Mouse (Mus musculus): ENCODE measurements around the gene Ppp1ca. TPM values are rescaled to one million over a fixed set of nuclear protein-coding genes. Genes with fewer than 3 reads are reported as not detected.

Gene Ppp1ca
- polyA plus RNA-seq, 1 experiment = 897 TPM

GRCm38 (mm10) chr19:4206971-4207370 is 15.1 kb downstream of the Ppp1ca start:
- no peaks in the 10 kb centered on the region for H3K27me3 ChIP-seq (ENCODE audit: control insufficient read depth, insufficient read depth, low read length)
- no peaks in the 10 kb centered on the region for H3K36me3 ChIP-seq (ENCODE audit: control insufficient read depth, insufficient read depth, low read length)
- H3K4me1 ChIP-seq (replicated peaks; ENCODE audit: control insufficient read depth, insufficient read depth, low read length) = peaks cover 28% of the 10 kb centered on the region
- no peak overlapping the region for H3K27ac ChIP-seq (ENCODE audit: control insufficient read depth, insufficient read depth, low read length)
- TF ChIP-seq POLR2A (IDR thresholded peaks at IDR 0.05; ENCODE audit: control insufficient read depth, extremely low read depth, insufficient read depth, low read length, poor library complexity) = no peak
- TF ChIP-seq CTCF (IDR thresholded peaks at IDR 0.05; ENCODE audit: borderline replicate concordance, control insufficient read depth, extremely low read depth, insufficient read depth, low read length, poor library complexity) = peak; percentile 95
- H3K4me3 ChIP-seq (ENCODE audit: control insufficient read depth, insufficient read depth, low read length) = no peak overlapping the region
- 15% methylated on average over 2 of the region's 2 CpGs for WGBS
- DNase-seq = peak; percentile 58

- no peak for DNase-seq
- H3K27me3 ChIP-seq (ENCODE audit: control insufficient read depth, insufficient read depth, low read length) = peaks cover 5% of the 10 kb centered on the region
- H3K36me3 ChIP-seq (ENCODE audit: control insufficient read depth, insufficient read depth, low read length) = no peaks in the 10 kb centered on the region
- peaks cover 25% of the 10 kb centered on the region for H3K4me1 ChIP-seq (replicated peaks; ENCODE audit: control insufficient read depth, insufficient read depth, low read length)
- WGBS = 79% methylated on average over 5 of the region's 5 CpGs
- no peak overlapping the region for H3K4me3 ChIP-seq (ENCODE audit: control insufficient read depth, insufficient read depth, low read length)
- TF ChIP-seq POLR2A (IDR thresholded peaks at IDR 0.05; ENCODE audit: control insufficient read depth, extremely low read depth, insufficient read depth, low read length, poor library complexity) (no peak), CTCF (IDR thresholded peaks at IDR 0.05; ENCODE audit: borderline replicate concordance, control insufficient read depth, extremely low read depth, insufficient read depth, low read length, poor library complexity) (no peak)
- H3K27ac ChIP-seq (ENCODE audit: control insufficient read depth, insufficient read depth, low read length) = no peak overlapping the region
These were observed 16.7 kb downstream of the Ppp1ca start for GRCm38 (mm10) chr19:4208563-4208962.

GRCm38 (mm10) chr19:4211891-4212588 is 20.2 kb downstream of the Ppp1ca start:
- WGBS = 84% methylated on average over 4 of the region's 4 CpGs
- Histone ChIP-seq H3K4me1 (replicated peaks; ENCODE audit: control insufficient read depth, insufficient read depth, low read length) (peaks cover 26% of the 10 kb centered on the region), H3K36me3 (ENCODE audit: control insufficient read depth, insufficient read depth, low read length) (no peaks in the 10 kb centered on the region), H3K27me3 (ENCODE audit: control insufficient read depth, insufficient read depth, low read length) (peaks cover 27% of the 10 kb centered on the region), H3K4me3 (ENCODE audit: control insufficient read depth, insufficient read depth, low read length) (no peak overlapping the region), H3K27ac (ENCODE audit: control insufficient read depth, insufficient read depth, low read length) (no peak overlapping the region)
- no peak for DNase-seq
- TF ChIP-seq CTCF (IDR thresholded peaks at IDR 0.05; ENCODE audit: borderline replicate concordance, control insufficient read depth, extremely low read depth, insufficient read depth, low read length, poor library complexity) (no peak), POLR2A (IDR thresholded peaks at IDR 0.05; ENCODE audit: control insufficient read depth, extremely low read depth, insufficient read depth, low read length, poor library complexity) (no peak)

GRCm38 (mm10) chr19:4213524-4213974 is 21.7 kb downstream of the Ppp1ca start:
- Histone ChIP-seq H3K4me3 (ENCODE audit: control insufficient read depth, insufficient read depth, low read length) (0 out of 2 replicates have a peak overlapping the region, but pooled peaks have one; percentile 64), H3K27me3 (ENCODE audit: control insufficient read depth, insufficient read depth, low read length) (peaks cover 27% of the 10 kb centered on the region), H3K36me3 (ENCODE audit: control insufficient read depth, insufficient read depth, low read length) (no peaks in the 10 kb centered on the region), H3K27ac (ENCODE audit: control insufficient read depth, insufficient read depth, low read length) (no peak overlapping the region), H3K4me1 (replicated peaks; ENCODE audit: control insufficient read depth, insufficient read depth, low read length) (peaks cover 32% of the 10 kb centered on the region)
- WGBS = 17% methylated on average over 9 of the region's 9 CpGs
- no peak for DNase-seq
- no peak for TF ChIP-seq POLR2A (IDR thresholded peaks at IDR 0.05; ENCODE audit: control insufficient read depth, extremely low read depth, insufficient read depth, low read length, poor library complexity)
- TF ChIP-seq CTCF (IDR thresholded peaks at IDR 0.05; ENCODE audit: borderline replicate concordance, control insufficient read depth, extremely low read depth, insufficient read depth, low read length, poor library complexity) = no peak

- Histone ChIP-seq H3K27me3 (ENCODE audit: control insufficient read depth, insufficient read depth, low read length) (peaks cover 27% of the 10 kb centered on the region), H3K36me3 (ENCODE audit: control insufficient read depth, insufficient read depth, low read length) (no peaks in the 10 kb centered on the region), H3K4me3 (ENCODE audit: control insufficient read depth, insufficient read depth, low read length) (peak within 1 kb of the TSS; percentile 64), H3K4me1 (replicated peaks; ENCODE audit: control insufficient read depth, insufficient read depth, low read length) (peaks cover 30% of the 10 kb centered on the region), H3K27ac (ENCODE audit: control insufficient read depth, insufficient read depth, low read length) (peak within 1 kb of the TSS; percentile 10; the same call in 1 of the 2 replicates)
- peak; percentile 63 for DNase-seq
- TF ChIP-seq CTCF (IDR thresholded peaks at IDR 0.05; ENCODE audit: borderline replicate concordance, control insufficient read depth, extremely low read depth, insufficient read depth, low read length, poor library complexity) (no peak), POLR2A (IDR thresholded peaks at IDR 0.05; ENCODE audit: control insufficient read depth, extremely low read depth, insufficient read depth, low read length, poor library complexity) (no peak)
- WGBS = under 1% methylated on average over 47 of the region's 49 CpGs
These were observed 22.4 kb downstream of the Ppp1ca start, which contains the start of the genes Clcf1 and AC109138.7 for GRCm38 (mm10) chr19:4214071-4214770. Gene Clcf1 (plus strand): TSS chr19:4214238. Gene AC109138.7 (plus strand): TSS chr19:4214357.

GRCm38 (mm10) chr19:4214771-4215450 is 23.0 kb downstream of the Ppp1ca start:
- Histone ChIP-seq H3K4me3 (ENCODE audit: control insufficient read depth, insufficient read depth, low read length) (peak overlapping the region; percentile 64), H3K4me1 (replicated peaks; ENCODE audit: control insufficient read depth, insufficient read depth, low read length) (peaks cover 36% of the 10 kb centered on the region), H3K27ac (ENCODE audit: control insufficient read depth, insufficient read depth, low read length) (peak overlapping the region; percentile 10; the same call in 1 of the 2 replicates), H3K36me3 (ENCODE audit: control insufficient read depth, insufficient read depth, low read length) (no peaks in the 10 kb centered on the region), H3K27me3 (ENCODE audit: control insufficient read depth, insufficient read depth, low read length) (peaks cover 27% of the 10 kb centered on the region)
- no peak for DNase-seq
- TF ChIP-seq CTCF (IDR thresholded peaks at IDR 0.05; ENCODE audit: borderline replicate concordance, control insufficient read depth, extremely low read depth, insufficient read depth, low read length, poor library complexity) (no peak), POLR2A (IDR thresholded peaks at IDR 0.05; ENCODE audit: control insufficient read depth, extremely low read depth, insufficient read depth, low read length, poor library complexity) (no peak)
- under 1% methylated on average over 65 of the region's 81 CpGs for WGBS
